Comparison of ENCODE assay signal across 1 mouse cellular context in genomic region chr15:96699521-96700511, GRCm38 (mm10).
TF ChIP-seq lines count a peak whose summit lies in the region.

TSS of gene Slc38a2 (minus strand) at chr15:96699730.

TF ChIP-seq in CH12.LX, 34 proteins besides CTCF, POLR2A, EP300 and RAD21 (continued from another document):
- TF ChIP-seq NRF1 (IDR thresholded peaks at IDR 0.05; ENCODE audit: low read depth, low read length) (no peak), MEF2A (IDR thresholded peaks at IDR 0.05; ENCODE audit: borderline replicate concordance, low read depth, low read length) (0 out of 2 replicates have a peak, but pooled peaks have one; percentile 21), POLR2AphosphoS2 (IDR thresholded peaks at IDR 0.05; ENCODE audit: low read depth, low read length) (peak; percentile 86; the same call in 1 of the 2 replicates), CHD1 (IDR thresholded peaks at IDR 0.05; ENCODE audit: low read depth, low read length) (peak; percentile 68; the same call in 1 of the 2 replicates), MAX (IDR thresholded peaks at IDR 0.05; ENCODE audit: low read length) (peak; percentile 32; the same call in 1 of the 2 replicates), BHLHE40 (IDR thresholded peaks at IDR 0.05; ENCODE audit: low read depth, low read length) (peak; percentile 93), MAZ (IDR thresholded peaks at IDR 0.05; ENCODE audit: low read depth, low read length) (0 out of 2 replicates have a peak, but pooled peaks have one; percentile 53), MYC (IDR thresholded peaks at IDR 0.05; ENCODE audit: low read depth, low read length) (peak; percentile 90), ZNF384 (IDR thresholded peaks at IDR 0.05; ENCODE audit: low read depth, low read length) (peak; percentile 15; the same call in 1 of the 2 replicates), ETS1 (conservative IDR thresholded peaks at IDR 0.05; ENCODE audit: low read depth, low read length) (no peak), TCF12 (IDR thresholded peaks at IDR 0.05; ENCODE audit: low read depth, low read length) (peak; percentile 73)
